Comparison of ENCODE assay signal across 11 mouse cellular contexts in genomic region chr19:53183620-53184019, GRCm38 (mm10). TPM values are rescaled to one million over a fixed set of nuclear protein-coding genes. Genes with fewer than 3 reads are reported as not detected.
DNase-seq lines count a peak whose midpoint lies in the region; ATAC-seq and TF ChIP-seq lines count a peak whose summit lies in the region.
"Had no signal": no experiment of that assay in that cellular context is flagged by ENCODE, and none has a peak within 500 bp of the region (broad histone marks: within the 10 kb centered on the region; RNA-seq: fewer than 3 reads in every experiment).

No protein-coding gene starts in this region.

- H3K9me3 ChIP-seq in heart, embryonic 14.5 days (ENCODE audit: control insufficient read depth, low read length): no peaks in the 10 kb centered on the region
- H3K9me3 ChIP-seq in heart, embryonic 16.5 days (replicated peaks; ENCODE audit: control insufficient read depth, low read length): no peaks in the 10 kb centered on the region; the same call in 1 of the 2 replicates
- no peaks in the 10 kb centered on the region for H3K9me3 ChIP-seq in lung, embryonic 14.5 days (ENCODE audit: low read depth, low read length)
- H3K9me3 ChIP-seq: hindbrain, embryonic 15.5 days had no signal

- peak overlapping the region; percentile 47; the same call in 1 of the 2 replicates for H3K9ac ChIP-seq in heart, embryonic 14.5 days (ENCODE audit: low read length)
- peak overlapping the region; percentile 9; the same call in 1 of the 2 replicates for H3K9ac ChIP-seq in heart, embryonic 16.5 days (ENCODE audit: low read length)
- 0 out of 2 replicates have a peak overlapping the region, but pooled peaks have one; percentile 3 for H3K9ac ChIP-seq in lung, embryonic 14.5 days
- H3K9ac ChIP-seq: hindbrain, embryonic 15.5 days had no signal

- H3K36me3 ChIP-seq in heart, embryonic 14.5 days (ENCODE audit: control insufficient read depth, insufficient read depth, low read length): peaks cover 15% of the 10 kb centered on the region; the same call in 1 of the 2 replicates
- H3K36me3 ChIP-seq in heart, embryonic 16.5 days (ENCODE audit: control insufficient read depth, insufficient read depth): 0 out of 2 replicates have a peak, but pooled peaks cover 3% of the 10 kb centered on the region
- no peaks in the 10 kb centered on the region for H3K36me3 ChIP-seq in lung, embryonic 14.5 days (ENCODE audit: insufficient read depth)
- H3K36me3 ChIP-seq: hindbrain, embryonic 15.5 days had no signal

- TF ChIP-seq CTCF in lung, embryonic 14.5 days (IDR thresholded peaks at IDR 0.05; ENCODE audit: low read depth): no peak

- no peaks in the 10 kb centered on the region for H3K27me3 ChIP-seq in heart, embryonic 14.5 days (ENCODE audit: control insufficient read depth, insufficient read depth, low read length)
- no peaks in the 10 kb centered on the region for H3K27me3 ChIP-seq in heart, embryonic 16.5 days (ENCODE audit: control insufficient read depth, insufficient read depth, low read length)
- no peaks in the 10 kb centered on the region for H3K27me3 ChIP-seq in lung, embryonic 14.5 days (ENCODE audit: insufficient read depth, low read length)
- H3K27me3 ChIP-seq: hindbrain, embryonic 15.5 days had no signal

- H3K4me3 ChIP-seq in heart, embryonic 14.5 days (ENCODE audit: control insufficient read depth in 1 of 2, insufficient read depth in 1 of 2, low read depth in 1 of 2, low read length in 2 of 2): no peak overlapping the region
- no peak overlapping the region for H3K4me3 ChIP-seq in heart, embryonic 16.5 days (ENCODE audit: low read length)
- no peak overlapping the region for H3K4me3 ChIP-seq in lung, embryonic 14.5 days (ENCODE audit: low read depth, low read length)
- H3K4me3 ChIP-seq: erythroblast, embryonic 14.5 days; hindbrain, embryonic 15.5 days had no signal

- H3K4me1 ChIP-seq in heart, embryonic 14.5 days (ENCODE audit: control insufficient read depth in 2 of 2, insufficient read depth in 2 of 2, low read length in 2 of 2): peaks cover 42 to 80% of the 10 kb centered on the region in 2 experiments
- H3K4me1 ChIP-seq in heart, embryonic 16.5 days (ENCODE audit: control insufficient read depth, insufficient read depth, low read length): peaks cover 76% of the 10 kb centered on the region
- H3K4me1 ChIP-seq in lung, embryonic 14.5 days (ENCODE audit: insufficient read depth): peaks cover 52% of the 10 kb centered on the region

- peak overlapping the region; percentile 44 for H3K4me2 ChIP-seq in heart, embryonic 14.5 days (ENCODE audit: low read length)
- H3K4me2 ChIP-seq in heart, embryonic 16.5 days (ENCODE audit: low read depth, low read length): peak overlapping the region; percentile 46; the same call in 1 of the 2 replicates
- peak overlapping the region; percentile 32 for H3K4me2 ChIP-seq in lung, embryonic 14.5 days
- H3K4me2 ChIP-seq: hindbrain, embryonic 15.5 days had no signal

- DNase-seq in heart, adult 9 months (ENCODE audit: low spot score in 2 of 2): no peak
- peak; percentile 50 for DNase-seq in CD4-positive, CD25-positive, alpha-beta regulatory T cell, adult 2 months (ENCODE audit: low read depth, low spot score)
- peak; percentile 57 for DNase-seq in lung, embryonic 14.5 days
- no peak for DNase-seq in left cerebral cortex, adult 8-10 months (ENCODE audit: low spot score in 2 of 2)
- DNase-seq in layer of hippocampus, postnatal 10 days (ENCODE audit: low spot score in 2 of 2): no peak
- no peak for DNase-seq in frontal cortex, postnatal 10 days (ENCODE audit: low spot score in 2 of 2)
- DNase-seq: cerebellum, adult 18-20 months had no signal

- WGBS in heart, embryonic 14.5 days: 42% methylated on average over 9 of the region's 9 CpGs
- 34% methylated on average over 9 of the region's 9 CpGs for WGBS in heart, embryonic 16.5 days
- 30% methylated on average over 9 of the region's 9 CpGs for WGBS in lung, embryonic 14.5 days

- no peak for ATAC-seq in heart, embryonic 14.5 days (ENCODE audit: insufficient number of reproducible peaks, insufficient read depth, low FRiP score, low read depth)
- ATAC-seq in heart, embryonic 16.5 days (replicated peaks; ENCODE audit: extremely low read depth, insufficient read depth, low FRiP score): no peak
- ATAC-seq in lung, embryonic 14.5 days (ENCODE audit: insufficient read depth): no peak

- H3K27ac ChIP-seq in heart, embryonic 14.5 days (replicated peaks in 1 of 2; ENCODE audit: control insufficient read depth in 1 of 2, insufficient read depth in 1 of 2, low read depth in 2 of 2, low read length in 2 of 2): peak overlapping the region; percentile 73 to 82
- H3K27ac ChIP-seq in heart, embryonic 16.5 days (ENCODE audit: low read length): peak overlapping the region; percentile 73
- peak overlapping the region; percentile 72 for H3K27ac ChIP-seq in lung, embryonic 14.5 days (ENCODE audit: low read depth)
- H3K27ac ChIP-seq: hindbrain, embryonic 15.5 days had no signal

RNA-seq across cellular contexts. Expression of gene Add3, which starts 43.4 kb away (rescaled TPM):
- polyA plus RNA-seq in heart, embryonic 14.5 days (2014; fragmentation: Nextera tagmentation; extraction: Ambion mirVana): 129 and 134 TPM in 2 replicates
- 107 and 109 TPM in 2 replicates for polyA plus RNA-seq in heart, embryonic 16.5 days (2015; fragmentation: Nextera tagmentation; extraction: Ambion mirVana)
- 119 and 123 TPM in 2 replicates for polyA plus RNA-seq in lung, embryonic 14.5 days (2014; fragmentation: Nextera tagmentation; extraction: Ambion mirVana)
- 100 to 1,000 TPM; 101 to 107 (median 105) TPM for total RNA-seq in left cerebral cortex, adult 8-10 months (2022)
- total RNA-seq in layer of hippocampus, postnatal 10 days (2021): 100 to 1,000 TPM; 120 to 122 TPM

Comparison
In these comparisons a context has a peak if more than half of its experiments do, and no peak if none do; other contexts are left out.
1. DNase-seq: peak in CD4-positive, CD25-positive, alpha-beta regulatory T cell, adult 2 months (single experiment) and lung, embryonic 14.5 days (single experiment); none in heart, adult 9 months (0 of 2), left cerebral cortex, adult 8-10 months (0 of 2), layer of hippocampus, postnatal 10 days (0 of 2) and frontal cortex, postnatal 10 days (0 of 2).
2. Peak in every context shown above with its lines, with median percentiles within 50 percentile points of each other: H3K27ac ChIP-seq, H3K4me2 ChIP-seq and H3K9ac ChIP-seq.